Mouse (Mus musculus) frontal cortex, adult (tissue): ENCODE data around the gene Slc9a1.

ENCODE experiments used
- ATAC-seq: cut with Nextera tagmentation; 2 replicates; pipeline ENCODE4 v1.9.2; 2017; ENCODE audit warnings: mild to moderate bottlenecking, moderate library complexity, mixed read lengths; ENCODE audit not compliant: low TSS enrichment

Slc9a1 gene

DNA sequence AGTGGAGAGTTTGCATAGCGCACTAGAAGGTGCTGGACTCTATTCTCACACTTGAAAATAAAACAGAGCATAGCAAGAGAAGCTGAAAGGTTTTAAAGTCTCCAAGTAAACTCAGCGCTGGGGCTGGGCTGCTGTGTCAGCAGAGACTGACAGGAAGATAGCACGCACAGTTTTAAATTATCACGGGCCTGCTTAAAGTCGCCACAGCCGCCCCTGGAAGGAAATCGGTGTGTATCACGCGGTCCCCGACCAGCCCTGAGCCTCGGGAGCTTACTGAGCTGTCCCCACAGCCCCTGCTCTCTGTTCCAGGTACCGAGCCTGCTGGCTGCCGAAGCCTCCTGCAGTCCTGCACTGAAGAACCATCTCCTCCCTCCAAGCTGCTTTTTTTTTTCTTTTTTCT is 32.5 kb downstream of the Slc9a1 start:
- peak; percentile 53; the same call in 1 of the 2 replicates for ATAC-seq

DNA sequence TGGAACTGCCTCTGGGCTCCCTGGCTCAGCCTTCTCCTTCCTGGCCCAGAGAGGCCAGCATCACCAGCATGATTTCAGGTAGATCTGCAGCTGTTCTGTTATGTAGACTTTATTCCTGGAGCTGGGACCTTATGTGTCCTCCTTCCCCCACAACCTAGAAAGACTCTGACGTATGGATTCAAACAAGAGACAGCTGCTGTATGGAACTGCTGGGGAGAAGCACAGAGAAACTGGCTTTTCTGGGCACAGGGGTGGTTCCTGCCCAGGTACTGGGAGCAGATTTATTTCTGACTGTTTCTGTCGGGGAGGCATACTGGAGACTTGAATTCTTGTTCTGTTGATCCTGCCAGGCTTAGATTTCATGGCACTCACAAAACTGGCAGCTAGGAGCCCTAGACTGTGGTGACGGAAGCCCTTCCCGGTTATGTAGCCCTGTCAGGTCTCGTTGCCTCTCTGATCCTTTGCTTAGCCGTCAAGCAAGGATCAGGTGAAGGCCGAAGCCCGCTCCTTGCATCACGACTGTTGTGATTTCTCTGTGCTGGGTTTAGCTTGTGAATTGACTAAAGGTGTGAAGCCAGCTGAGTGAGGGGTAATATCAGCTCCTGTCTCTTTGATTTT is 34.2 kb downstream of the Slc9a1 start:
- ATAC-seq = peak; percentile 35

DNA sequence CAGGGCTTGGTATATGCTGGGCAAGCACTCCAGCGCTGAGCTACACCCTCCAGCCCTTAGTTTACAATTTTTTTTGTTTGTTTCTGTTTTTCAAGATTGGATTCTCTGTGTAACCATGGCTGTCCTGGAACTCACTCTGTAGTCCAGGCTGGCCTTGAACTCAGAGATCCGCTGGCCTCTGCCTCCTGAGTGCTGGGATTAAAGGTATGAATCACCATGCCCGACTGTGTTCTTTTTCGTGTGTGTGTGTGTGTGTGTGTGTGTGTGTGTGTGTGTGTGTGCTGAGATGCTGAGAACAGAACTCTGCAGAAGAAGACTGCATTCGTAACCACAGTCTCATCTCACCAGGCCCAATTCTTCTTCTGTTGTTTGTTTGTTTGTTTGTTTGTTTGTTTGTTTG is 34.8 kb downstream of the Slc9a1 start:
- no peak for ATAC-seq

DNA sequence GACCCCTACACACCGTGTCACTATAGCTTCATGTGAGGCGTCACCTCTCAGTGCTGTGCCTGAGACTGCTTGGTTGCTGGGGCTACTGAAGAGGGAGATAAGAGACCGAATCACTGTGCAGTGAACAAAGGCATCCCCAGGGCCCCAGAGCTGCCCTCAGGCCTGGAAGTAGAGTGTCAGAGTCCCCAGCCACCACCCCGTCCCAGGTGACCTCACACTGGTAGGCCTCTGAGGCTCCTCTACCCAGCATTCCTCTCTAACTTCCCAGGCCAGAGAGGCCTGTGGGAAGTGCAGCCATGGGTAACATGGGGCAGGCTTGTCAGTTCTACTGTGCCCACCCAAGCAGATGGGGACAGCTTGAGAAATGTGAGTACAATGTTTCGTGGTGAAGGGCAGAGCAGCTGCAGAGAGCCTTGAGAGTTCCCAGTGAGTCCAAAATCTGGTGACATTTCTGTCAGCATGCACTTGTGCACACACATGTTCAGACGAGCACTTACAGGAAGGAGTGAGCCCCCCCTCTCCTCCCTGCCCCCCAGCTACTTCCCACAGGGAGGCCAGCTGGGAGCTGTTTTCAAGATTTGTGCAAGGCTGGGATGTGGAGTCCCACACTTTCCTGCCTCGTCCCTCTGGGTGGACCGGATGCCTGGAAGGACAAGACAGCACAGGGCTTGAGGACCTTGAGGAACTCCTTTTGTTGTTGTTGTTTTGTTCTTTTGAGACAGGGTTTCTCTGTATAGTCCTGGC is 37.0 kb downstream of the Slc9a1 start:
- ATAC-seq = no peak

DNA sequence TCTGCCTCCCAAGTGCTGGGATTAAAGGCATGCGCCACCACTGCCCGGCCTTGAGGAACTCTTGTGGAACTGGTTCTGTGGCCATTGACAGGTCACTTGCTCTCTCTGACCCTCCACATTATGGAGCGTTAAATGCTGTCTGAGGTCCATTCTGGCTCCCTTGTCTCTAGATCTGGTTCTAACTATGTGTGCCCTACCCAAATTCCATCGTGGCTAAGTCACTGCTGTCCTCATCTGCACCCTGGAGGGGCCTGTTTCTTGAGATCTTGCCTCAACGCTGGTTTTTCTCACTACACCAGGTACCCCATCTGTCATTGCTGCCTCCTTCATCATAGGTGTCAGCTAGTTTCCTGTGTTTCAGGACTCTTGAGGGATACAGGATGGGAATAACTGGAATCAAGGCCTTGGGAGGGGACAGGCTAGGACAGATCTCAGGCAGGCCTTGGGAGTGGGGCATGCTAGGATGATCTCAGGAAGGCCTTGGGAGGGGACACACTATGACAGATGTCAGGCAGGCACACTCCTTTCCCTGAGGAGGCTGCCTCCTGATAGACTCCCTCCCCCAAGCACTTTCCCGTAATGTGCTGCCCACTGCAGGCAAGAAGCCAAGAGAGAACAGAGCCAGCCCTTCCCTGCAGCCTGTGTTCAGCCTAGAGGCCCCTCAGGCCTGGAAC is 37.7 kb downstream of the Slc9a1 start:
- peak; percentile 45; the same call in 1 of the 2 replicates for ATAC-seq

DNA sequence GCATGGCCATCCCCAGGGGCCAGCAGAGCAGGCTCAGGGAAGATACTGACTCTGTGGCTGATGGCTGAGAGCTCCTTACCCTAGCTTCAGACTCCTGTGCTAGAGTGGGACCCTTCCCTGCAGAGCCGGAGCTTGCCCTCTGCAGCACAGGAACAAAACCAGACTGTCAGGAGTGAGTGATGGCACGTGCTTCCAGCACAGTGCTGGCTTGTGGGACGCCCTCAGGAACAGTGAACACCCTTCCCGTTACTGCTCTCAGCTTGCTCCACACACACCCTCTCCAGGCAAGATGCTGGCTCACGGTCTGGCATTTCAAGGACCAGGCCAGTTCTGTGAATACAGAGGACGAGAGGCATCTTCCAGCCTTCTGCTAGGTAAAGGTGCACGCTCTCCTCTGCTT is 38.5 kb downstream of the Slc9a1 start:
- ATAC-seq = 0 out of 2 replicates have a peak, but pooled peaks have one; percentile 22

DNA sequence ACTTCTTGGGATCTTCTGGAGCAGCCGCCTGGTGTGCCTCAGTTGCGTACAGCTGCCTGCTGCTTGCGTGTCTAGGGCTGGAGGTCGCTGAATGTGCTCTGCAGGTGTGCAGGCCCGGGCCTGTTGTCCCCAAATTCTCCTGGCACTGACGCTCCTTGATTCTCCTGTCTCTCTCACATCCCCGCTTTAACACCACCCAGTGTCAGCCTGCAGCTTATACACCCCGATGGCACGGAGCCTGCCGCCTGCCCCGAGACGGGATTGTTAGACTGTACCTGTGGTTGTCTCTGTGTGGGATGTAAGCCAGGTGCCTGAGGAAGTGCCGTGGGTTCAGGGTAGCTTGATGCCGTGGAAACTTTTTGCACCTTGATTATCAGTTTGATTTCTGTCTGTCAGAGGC is 41.5 kb downstream of the Slc9a1 start:
- no peak for ATAC-seq

DNA sequence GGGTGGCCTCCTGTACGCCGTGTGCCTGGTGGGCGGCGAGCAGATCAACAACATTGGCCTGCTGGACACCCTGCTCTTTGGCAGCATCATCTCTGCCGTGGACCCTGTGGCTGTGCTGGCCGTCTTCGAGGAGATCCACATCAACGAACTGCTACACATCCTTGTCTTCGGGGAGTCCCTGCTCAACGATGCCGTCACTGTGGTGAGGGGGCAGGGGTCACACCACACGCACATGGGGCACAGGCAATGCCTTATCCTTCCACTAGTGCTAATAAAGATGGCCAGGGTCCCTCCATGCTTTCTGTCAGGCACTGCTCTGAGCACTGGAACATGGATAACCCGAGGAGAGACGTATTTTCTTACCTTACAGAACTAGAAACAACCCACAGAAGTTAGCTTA is 42.6 kb downstream of the Slc9a1 start:
- ATAC-seq = no peak

DNA sequence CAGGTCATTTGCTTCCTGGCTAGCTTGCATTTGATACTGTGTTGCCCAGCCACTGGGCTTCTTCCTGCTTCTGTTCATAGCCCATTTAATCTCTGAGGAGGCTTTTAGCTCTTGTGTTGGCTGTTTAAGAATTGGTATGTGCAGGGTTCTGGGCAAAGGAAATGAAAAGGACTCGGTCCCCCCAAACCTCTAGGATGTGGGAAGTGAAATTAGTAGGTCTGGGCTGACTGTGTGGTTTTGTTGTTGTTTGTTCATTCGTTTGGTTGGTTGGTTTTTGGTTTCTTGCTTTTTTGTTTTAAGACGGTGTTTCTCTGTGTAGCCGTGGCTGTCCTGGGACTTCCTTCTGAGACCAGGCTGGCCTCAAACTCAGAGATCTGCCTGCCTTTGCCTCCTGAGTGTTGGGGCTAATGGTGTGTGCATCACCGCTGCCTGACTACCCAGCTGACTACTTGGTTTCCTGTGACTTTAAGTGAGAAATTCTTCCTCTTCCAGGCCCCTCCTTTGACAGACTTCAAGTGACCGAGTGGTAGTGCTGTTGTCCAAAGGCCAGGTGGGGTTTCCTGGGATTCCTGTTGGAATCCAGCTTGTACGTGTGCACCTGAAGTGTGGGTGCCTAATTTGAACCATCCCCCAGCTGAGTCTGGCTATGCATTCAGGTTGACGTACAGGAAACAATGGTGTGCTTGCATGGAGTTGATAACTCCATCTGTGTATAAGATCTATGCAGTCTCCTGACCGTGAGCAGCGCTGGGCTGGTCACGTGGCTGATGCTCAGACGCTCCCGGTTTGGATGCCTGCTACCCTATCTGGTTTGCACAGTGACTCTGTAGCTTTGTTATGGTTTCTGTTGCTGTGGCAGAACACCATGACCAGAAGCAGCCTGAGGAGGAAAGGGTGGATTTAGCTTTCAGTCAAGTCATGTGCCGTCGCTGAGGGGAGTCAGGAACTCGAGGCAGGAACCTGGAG is 43.4 kb downstream of the Slc9a1 start:
- no peak for ATAC-seq

DNA sequence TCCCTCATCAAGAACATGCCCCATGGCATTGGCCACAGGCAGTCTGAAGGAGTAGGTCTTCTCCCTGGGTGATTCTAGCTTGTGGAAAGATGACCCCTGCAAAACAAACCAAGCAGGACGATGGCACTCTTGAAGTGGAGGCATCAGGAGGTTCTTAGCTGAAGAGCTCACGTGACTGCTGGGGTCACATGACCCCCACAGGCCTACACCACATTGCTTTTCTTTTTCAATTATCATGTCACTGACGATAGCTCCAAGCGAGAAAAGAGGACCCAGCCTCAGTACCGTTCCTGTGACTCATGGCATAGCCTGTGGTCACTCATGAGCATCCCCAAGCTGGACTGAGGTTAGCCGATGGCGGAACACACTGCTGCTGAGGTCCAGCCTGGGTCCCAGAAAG is 44.1 kb downstream of the Slc9a1 start:
- no peak for ATAC-seq

DNA sequence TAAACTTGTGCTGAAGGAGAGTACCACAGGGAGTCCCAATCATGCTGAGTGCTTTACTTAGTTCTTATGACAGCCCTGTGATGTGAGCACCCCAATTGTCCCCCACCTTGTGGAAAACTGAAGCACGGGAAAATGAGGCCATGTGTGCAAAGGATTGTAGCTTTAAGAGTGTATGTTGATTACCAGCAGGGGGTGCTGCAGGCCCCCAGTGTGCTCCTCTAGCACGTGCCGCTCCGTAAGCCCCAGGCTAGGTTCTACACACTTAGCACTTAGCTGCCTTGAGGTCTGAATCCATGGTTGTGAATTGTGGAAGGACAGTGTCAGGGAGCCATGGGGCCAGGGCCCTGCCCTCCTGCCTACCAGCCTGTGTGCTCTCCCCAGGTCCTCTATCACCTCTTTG is 45.4 kb downstream of the Slc9a1 start:
- ATAC-seq = 0 out of 2 replicates have a peak, but pooled peaks have one; percentile 33

DNA sequence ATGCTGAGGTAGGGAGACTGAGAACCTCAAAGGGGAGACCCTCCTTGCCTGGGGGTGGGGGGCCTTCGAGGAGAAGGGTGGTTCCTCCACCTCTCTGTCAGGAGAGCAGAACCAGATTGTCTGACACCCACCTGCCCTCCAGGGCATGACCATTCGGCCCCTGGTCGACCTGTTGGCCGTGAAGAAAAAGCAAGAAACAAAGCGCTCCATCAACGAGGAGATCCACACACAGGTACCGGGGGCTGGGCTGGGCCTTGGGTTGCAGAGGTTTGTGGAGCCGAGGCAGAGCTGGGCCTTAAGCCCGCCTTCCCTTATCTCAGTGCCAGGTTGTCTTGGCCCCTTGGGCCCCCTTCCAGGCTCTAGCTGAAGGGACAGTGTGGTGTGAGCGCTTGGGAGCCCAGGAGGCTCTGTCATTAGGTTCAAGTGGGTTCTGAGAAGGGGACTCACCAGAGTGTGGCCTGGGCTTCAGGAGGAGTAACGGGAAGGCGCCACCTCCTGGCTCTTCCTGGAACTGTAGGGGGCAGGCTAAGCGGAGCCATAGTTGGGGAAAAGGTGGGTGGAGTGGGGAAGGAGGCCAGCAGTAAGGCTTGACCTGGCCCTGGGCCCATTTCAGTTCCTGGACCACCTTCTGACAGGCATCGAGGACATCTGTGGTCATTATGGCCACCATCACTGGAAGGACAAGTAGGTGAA is 50.0 kb downstream of the Slc9a1 start:
- no peak for ATAC-seq

DNA sequence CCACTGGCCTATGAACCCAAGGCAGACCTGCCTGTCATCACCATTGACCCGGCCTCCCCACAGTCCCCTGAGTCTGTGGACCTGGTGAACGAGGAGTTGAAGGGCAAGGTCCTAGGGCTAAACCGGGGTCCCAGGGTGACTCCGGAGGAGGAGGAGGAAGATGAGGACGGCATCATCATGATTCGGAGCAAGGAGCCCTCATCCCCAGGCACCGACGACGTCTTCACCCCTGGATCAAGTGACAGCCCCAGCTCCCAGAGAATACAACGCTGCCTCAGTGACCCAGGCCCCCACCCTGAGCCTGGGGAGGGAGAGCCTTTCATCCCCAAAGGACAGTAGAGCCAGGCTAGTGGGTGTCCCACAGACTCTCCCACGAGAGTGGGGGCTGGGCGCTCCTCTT is 52.5 kb downstream of the Slc9a1 start:
- ATAC-seq = no peak

DNA sequence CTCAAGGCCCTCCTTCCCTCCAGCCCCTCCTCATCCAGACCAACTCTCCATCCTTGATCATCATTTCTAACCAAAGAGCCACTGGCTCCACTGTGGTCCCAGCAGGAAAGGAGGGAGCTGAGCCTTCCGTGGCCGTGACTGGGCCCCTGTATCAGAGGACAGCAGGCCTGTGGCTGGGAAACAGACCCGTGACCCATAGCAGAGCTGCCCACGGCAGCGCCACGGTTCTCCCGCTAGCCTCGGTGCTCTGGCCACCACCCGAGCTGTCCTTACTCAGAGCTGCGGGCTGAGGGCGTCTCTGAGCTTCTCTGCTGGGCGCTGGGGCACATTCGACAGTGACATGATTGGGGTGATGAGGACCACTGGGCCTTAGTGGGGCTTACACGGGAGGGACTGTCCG is 53.1 kb downstream of the Slc9a1 start:
- ATAC-seq = no peak

DNA sequence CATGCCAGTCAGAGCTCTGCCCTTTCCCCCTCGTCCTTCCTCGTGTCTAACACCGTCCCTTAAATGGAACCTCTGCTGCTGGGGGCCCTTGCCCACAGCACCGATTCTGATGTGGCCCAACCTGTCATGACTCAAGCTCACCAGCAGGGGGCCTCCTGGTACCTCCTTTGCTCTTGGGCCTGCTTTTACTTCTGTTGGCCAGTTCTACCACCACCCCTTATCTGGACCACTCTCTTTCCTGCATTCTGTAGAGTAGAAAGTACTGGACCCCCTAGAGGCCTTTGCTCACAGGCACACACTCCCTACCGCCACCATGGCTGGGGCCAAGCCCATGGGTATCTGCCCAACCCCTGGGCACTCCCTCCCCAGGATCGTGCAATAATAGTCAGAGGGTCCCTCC is 53.6 kb downstream of the Slc9a1 start:
- no peak for ATAC-seq

DNA sequence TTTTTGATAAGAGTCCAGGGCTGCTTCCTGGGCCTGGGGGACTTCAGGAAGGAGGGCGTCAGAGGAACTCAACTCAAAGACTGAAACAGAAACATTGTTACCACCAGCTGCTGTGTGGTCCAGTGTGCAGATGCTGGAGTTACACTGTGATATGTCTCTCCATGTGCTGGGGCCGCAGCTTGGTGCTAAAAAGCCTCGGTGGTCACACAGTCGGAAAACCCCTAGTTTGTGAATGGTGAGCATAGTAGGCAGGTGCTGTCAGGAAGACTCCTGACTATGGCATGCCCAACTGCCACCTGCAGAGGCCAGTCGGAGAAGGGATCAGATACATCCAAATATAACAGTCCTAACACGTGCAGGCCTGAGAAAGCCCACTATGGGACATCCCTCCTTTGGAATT is 54.2 kb downstream of the Slc9a1 start:
- ATAC-seq = no peak

DNA sequence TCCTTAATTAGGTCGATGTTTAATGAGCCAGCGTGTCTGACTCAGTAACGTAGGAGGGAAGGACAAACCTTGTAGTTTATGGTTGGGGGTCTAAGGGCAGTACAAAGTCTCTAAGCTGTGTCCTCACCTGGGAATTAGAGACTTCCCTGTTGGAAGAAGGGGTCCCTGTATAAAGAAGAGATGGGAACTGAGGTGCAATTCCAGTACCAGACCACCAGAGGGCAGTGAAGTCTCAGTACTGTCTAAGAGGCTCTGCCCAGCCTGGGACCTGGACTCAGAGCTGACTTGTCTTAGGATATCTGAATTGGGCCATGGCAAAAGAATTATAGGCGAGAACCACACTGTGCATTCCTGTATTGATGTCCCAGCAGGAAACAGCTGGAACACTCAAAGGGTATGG is 54.6 kb downstream of the Slc9a1 start:
- peak; percentile 39; the same call in 1 of the 2 replicates for ATAC-seq

DNA sequence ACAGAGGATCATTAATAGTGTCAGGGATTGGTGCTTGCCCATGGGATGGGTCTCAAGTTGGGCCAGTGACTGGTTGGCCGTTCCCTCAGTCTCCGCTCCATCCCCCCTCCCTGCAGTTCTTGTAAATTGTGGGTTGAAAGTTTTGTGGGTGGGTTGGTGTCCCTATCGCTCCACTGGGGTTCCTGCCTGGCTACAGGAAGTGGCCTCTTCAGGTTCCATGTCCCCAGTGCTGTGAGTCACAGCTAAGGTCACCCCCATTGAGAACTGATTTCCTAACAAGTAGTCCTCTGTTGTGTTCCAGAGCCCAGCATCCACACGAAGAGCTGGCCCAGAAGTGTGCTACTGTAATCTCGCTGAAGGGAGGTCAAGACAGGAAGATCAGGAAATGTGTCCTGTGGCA is 56.6 kb downstream of the Slc9a1 start:
- ATAC-seq = no peak

DNA sequence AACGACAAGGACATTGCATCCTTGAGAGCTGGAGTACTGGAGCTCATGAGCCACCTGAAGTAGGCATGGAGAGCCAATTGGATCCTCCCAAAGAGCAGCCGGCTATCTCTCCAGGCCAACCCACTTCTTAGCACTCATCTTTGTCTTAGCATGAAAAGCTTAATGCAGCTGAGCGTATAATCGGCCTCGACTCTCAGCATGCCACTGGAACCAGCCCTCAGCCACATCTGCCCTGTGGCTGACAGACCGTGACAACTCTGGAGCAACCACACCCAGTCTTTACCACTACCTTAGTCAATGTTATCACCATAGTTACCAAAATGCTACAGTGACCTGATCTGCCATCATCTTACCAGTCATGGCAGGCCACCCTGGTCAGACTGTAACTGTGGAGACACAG is 62.0 kb downstream of the Slc9a1 start:
- no peak for ATAC-seq

DNA sequence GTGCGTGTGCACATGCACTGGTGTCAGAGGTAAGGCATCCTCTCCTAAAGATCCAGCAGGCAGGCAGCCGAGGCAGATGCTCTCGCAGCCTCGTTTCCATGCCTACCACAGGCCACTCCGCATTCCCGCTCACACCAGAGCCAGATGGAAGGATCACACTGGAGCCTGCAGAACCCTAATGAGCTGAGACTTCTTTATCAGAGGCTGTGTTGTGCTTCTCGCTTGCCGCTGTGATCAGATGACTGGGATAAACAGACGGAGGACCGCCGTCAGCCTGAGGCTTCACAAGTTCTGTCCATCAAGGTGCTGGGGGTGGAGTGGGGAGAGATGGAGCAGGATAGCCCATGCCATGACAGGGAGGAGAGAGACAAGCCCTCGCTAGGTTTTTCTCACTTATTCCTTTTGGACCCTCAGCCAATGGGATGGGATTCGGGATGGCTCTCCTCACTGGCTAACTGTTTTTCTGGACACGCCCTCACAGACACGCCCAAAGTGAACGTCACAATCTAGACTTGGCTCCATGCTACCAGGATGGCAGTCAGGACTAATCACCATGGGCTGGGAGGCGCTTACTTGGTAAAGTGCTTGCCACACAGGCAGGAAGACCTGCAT is 63.2 kb downstream of the Slc9a1 start:
- peak; percentile 79 for ATAC-seq

DNA sequence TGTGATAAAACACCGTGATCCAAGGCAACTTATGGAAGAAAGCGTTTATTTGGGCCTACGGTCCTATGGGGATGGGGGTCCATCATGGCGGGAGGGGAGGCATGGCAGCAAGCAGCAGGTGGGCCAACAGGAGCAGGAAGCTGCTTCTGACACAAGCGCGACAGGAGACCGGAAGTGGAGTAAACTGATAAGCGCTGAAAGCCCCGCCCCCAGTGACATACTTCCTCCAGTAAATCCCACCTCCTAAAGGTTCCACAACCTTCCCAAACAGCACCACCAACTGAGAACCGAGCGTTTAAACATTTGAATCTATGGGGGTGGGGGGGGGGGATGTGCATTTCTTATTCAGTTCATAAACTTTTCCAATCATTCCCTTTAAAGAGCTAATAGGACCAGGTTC is 66.4 kb downstream of the Slc9a1 start:
- no peak for ATAC-seq
